Mouse (Mus musculus): ENCODE results near the gene Rd3l. TPM values are rescaled to one million over a fixed set of nuclear protein-coding genes. Genes with fewer than 3 reads are reported as not detected.

The Rd3l gene
- total RNA-seq, 2 experiments from 2014 or later: 0.29 to 0.90 TPM

DNA sequence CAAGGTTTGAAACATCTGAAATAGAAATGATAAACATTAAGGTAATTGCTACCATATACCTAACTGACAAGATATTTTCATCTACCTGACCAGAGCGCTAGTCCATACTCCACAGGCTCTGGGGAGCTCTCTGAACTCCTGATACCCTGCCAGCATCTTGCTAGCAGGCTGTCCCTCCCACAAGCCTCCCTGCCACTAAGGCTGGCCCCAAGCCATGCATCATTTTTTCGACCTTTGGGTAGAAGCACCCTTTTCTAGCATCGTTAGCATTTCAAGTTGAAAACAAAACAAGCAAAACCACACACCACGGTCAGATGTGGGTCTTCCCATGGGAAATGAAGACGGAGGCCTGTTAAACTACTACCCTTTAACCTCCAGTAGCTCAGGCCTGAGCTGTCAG is 17.8 kb downstream of the Rd3l start:
- DNase-seq: no peak

DNA sequence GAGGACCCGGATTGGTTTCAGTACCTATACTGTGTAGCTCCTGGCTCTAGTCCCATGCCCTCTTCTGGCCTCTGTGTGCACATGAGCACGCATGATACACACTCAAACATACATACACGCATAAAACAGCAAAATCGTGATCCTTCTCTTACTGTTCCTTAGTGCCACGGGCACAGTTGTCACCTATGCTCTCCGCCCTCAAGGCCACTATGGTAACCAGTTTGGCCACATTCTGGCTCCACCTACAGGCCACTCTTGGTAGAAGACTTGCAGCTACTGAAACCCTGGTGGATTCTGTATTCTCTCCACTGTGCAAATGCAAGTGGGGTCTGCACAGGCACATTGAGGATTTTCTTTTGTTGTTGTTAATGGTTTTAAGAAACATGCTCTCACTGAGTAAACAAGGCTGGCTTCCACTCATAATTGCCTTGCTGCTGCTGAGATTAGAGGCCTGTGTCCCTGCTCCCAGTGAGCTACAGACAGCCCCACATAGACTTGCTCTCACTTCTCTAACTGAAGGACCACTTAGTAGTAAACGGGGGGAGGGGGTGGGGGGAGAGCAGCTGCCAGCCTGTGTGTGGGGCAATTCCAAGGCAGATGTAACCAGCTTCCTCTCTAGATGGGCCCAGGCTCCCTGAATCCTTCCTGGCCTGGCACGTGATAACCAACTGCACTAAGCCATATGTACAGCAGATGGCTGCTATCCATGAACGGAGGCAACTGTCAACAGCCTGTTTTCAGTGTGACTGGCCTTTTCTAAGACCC is 22.8 kb downstream of the Rd3l start:
- DNase-seq: peak; percentile 84

DNA sequence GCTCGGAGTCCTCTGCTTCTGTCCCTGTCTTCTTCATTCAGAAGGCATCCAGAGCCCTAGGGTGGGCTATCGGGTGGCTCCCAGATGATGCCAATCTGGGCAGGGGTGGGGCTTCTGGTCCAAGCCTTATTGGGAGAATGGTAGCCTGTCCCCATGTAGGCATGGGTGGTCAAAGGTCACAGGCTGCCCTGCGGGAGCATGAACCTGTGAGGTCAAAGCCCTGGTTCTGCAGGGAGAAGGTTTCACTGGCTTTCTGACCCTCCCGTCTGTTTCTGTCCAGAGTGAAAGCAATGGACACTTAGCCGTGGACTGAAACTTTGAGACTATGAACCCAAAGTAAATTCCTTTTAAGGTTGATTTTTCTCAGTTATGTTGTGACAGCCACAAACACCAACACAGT is 24.9 kb downstream of the Rd3l start:
- DNase-seq: no peak

DNA sequence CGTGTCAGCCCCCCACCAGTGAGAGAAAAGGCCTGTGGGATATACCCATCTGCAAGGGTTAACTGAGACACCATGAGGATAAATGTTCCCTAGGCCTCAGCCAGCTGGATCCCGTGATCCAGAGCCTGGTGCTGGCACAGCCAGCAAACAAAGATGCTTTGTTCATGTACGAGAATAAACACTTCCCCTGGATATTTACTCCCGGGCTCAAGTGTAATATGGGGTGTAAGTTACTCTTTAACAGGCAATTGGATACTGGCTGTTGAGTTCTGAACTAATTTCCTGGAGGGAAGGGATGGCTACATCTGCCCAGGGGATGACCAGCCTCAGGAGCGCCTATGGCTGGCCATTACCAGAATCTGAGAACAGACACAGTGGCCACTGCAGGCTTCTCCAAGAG is 29.4 kb downstream of the Rd3l start:
- no peak for DNase-seq

DNA sequence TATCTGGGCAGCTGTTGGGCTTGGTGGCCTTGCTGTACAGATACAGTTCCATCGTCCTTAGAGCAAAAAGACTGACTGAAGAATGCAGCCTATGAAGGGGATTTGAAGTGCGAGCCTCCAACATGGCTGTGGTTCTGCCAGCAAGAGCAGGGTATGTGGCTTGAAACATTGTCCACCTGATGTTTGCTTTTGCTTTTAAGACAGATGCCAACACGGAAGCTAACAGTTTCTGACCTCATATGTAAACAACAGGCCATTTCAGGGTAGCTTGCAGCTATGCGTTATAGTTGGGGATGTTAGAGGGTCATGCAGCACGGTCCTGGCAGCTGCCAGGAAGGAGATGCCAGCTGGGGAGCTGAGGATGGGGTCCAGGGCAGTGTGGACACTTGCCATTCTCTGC is 30.6 kb downstream of the Rd3l start:
- no peak for DNase-seq

DNA sequence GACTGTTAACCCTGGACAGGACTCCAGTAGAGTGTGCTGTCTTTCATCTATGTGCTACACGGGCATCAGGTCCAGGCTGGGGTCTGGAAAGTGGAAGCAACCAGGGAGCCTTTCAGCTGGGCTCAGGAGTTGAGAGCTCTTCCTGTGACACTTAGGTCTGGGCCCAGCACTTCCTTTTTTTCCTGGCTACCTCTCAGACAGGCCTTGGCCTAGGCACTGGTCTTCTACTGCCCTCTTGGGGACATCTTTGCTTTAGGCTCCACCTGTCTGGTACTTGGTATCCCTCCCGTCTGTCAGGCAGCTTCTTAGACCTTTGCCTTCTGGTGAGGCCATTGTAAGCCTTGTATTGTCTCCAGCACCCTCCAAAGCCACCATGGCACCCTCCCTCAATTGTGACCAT is 34.4 kb downstream of the Rd3l start:
- peak; percentile 74 for DNase-seq

DNA sequence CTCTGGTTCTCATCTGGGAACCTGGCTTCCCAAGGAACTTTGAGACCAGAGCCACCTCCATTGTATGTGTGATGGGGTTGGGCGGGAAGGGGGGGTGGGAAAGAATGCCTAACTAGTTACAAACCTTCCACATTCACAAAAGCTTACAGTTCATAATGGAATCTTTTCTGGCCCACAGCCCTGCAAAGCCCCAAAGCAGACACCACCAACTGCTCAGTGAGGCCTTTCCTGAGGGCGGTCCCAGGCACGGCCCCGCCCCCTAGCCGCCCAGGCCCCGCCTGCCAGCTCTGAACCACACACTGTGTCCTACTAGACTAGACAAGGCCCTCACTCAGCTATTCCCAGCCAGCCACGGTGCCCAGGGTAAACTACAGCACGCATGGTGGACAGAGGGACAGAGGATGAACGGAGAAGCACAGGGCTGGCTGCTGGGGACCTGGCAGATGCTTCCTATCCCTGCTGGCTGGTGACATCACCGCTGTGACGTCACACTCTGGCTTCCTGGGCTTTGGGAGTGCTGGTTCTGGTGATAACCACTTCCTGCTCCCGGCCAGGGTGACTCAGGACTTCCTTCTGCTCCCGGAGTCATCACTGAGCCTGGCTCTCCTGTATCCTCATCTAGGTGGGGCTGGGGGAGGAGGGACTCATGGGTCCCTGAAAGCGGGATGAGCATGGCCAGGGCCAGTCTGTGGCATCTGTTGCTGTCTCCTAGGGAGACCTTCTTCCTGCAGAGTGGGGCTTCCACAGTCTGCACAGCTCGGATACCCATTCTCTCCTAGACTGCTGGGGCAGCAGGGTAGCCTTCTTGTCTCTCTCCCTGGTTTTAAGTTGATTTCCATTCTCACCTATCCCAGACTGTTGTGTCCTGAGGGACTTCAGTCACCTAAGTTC is 35.1 kb downstream of the Rd3l start:
- peak; percentile 58 for DNase-seq

DNA sequence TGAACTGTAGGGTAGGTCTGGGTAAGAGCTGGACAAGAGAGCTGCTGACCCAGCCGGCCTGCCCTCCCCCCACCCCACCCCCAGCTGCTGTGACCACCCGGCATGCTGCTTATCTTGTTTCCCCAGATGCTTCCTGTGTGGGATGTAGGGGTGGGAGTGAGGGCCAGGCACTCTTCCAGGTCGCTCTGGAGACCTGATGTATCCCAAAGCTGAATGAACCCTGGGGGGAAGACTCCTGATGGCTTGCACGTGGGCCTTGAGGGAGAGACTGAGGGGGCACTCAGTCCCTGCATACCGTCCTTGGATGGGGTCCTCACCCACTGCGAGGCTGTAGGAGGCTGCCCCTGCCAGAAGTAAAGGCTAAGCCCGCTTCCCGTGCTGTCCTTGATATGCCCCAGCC is 36.0 kb downstream of the Rd3l start:
- DNase-seq: peak; percentile 78

DNA sequence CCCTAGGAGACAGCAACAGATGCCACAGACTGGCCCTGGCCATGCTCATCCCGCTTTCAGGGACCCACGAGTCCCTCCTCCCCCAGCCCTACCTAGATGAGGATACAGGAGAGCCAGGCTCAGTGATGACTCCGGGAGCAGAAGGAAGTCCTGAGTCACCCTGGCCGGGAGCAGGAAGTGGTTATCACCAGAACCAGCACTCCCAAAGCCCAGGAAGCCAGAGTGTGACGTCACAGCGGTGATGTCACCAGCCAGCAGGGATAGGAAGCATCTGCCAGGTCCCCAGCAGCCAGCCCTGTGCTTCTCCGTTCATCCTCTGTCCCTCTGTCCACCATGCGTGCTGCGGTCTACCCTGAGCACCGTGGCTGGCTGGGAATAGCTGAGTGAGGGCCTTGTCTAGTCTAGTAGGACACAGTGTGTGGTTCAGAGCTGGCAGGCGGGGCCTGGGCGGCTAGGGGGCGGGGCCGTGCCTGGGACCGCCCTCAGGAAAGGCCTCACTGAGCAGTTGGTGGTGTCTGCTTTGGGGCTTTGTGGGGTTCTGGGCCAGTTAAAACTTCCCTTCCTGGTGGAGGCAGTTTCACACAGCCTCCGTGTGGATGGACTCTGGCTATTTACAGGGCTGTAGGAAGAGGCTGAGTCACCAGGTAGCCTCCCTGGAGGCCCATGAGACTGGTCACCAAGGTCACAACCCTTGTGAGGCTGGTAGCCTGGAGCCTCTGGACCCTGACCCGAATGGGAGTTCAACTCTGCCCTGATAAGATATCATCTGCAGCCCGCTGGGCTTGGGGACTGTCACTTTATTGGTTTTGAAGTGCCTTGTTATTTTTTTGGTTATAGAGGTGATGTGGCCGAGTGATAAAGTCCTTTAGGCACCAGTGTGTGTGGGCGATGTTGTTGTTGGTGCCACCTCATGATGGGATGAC is 36.8 kb downstream of the Rd3l start:
- DNase-seq: peak; percentile 39

DNA sequence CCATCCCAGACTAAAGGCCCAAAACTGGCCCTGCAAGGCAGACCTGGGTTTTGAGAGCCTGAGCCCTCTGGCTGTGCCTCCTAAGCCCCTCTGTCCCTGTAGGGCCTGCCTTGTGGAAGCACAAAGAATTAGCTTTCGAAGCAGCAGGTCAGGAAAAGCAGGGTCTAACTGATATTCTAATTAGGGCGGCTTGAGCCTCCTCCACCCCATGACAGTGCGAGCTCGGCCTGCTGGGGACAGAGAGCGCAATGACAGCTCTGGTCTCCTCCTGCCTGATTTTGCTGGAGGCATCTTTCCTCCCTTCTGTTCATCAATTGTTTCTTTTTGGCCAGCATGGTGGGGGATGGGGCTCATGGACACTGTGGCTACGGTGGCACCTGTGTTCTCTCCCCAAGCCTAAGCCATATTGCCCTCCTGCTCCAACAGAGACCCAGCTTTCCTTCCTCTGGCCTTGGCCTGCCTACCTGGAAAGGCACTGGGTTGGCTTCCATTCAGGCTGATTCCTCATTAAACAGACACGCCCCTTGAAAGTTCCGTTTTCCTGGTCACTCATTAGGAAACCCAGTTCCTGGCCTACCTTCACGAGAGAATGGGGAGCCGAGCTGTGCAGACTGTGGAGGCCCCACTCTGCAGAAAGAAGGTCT is 37.6 kb downstream of the Rd3l start:
- peak; percentile 29 for DNase-seq

DNA sequence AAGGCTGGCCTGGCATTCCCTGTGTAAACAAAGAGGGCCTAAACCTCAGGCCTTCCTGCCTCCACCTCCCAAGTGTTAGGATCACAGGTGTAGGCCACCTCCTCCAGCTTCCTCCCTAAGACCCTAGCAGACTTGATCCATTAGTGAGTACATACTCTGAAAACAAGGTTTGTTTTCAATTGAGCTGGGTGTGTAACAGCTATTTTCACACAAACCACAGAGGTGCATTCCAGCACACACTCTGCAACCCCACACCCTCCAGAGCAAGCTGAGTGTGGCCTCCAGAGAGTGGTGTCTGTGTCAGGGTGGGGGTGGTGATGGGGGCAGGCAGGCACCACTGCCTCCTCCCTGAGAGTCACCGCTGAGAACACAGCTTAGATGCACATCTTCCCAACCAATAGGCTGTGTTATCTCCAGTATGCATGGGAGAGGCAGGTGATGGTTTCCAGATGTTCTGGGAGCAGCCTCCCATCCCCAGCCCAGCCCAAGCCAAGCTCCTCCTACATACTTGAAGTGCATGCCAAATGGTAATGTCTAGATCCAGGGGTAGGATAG is 42.4 kb downstream of the Rd3l start:
- no peak for DNase-seq

DNA sequence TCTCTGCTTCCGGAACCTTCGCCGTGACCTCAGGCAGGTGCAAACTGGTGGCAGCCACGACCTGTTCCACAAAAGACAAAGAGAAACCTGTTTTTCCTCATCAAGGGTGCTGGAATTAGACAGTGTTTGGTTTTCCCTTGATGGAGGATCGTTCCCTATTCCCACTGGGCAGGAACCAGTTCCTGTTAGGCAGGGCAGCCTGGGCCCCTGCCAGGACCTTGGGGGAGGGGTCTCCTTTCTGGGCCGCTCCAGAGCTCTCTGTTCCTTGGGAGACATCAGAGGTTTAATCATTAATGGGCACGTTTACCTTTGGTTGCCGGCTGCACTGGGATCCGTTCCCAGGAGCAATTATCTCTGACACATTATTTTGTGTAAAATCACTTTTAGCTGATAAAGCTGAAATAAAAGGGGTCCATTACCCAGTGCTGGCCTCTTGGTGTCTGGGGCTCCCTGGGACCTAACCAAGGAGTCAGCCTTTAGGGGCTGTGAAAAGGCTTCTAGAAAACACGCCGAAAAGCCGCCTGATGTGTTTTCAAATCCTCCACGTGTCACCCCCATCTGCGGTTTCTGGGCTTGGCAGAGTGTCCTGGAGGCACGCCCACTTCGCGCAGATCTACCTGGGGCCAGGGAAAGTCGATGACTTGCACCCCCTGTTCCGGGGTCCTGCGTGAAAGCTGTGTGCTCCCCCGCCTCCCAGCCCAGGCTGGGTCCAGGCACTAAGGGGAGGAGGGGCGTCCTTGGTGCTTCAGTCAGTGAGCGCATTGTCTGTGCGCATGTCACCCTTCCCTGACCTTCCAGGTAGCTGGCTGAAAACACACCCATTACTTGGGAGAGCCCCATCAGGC is 44.2 kb downstream of the Rd3l start:
- DNase-seq: peak; percentile 75

DNA sequence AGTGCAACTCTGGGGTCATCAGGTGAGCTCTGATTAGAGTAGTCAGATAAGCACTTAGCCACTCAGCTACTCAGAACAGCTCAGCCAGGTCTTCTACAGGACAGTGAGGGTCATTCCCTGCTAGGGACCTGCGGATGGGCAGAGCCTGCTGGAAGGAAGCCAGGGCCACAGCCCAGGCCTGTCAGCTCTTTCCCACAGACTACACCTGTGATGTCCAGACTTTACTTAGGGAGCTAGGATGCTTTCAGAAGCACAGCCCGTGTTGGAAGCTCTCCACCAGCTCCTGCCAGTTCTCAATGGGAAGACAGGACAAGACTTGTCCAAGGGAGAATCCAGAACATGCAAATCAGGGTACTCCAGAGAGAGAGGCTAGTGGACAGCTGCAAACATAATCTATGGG is 47.1 kb downstream of the Rd3l start:
- no peak for DNase-seq

DNA sequence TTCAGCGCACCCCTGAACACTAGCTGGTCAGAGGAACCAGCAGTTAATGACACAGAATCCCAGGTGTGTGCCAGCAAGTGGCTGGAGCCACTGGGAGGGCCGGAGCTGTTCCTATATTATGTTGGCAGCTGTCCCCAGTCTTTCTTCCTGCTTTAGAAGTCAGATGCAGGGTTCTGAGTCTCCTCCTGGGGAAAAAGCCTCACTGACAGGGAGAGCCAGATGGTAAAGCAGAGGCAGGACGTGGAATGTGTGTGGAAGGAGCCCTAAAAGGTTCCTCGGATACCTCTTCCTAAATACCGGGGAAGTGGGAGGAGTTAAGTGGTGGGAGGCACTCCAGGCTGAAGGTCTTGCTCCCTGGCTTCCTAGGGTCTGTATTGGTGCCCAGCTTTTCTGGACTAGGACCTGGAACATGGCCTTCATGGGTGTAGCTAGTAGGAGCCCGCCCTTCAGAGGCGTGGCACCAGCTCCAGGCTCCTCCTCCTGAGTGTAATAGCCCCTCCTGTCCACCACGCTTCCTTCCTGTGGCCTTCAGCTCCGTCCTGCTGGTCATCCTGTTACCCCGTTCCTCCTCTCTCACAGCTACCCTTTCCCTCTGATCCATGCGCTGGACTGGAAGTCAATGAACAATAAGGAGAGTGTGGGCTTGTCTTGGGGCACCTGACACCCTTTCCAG is 47.9 kb downstream of the Rd3l start:
- DNase-seq: peak; percentile 65

DNA sequence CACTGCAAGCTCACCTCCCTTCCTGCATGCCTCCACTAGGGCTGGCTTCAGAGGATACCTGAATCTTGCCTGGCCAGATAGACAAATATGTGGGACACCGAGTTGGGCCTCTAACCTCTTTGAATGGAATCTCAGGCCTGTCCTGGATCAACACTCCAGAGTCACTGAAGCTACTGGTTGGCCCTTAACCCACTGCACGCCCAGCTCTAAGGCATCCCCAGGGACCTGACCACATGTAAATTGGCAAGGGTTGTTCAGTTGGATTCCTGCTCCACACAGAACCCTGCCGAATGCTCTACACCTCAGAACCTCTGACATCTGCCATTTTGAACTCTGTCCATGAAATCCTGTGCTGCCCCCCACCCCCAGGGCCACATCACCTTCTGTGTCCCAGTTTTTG is 48.6 kb downstream of the Rd3l start:
- no peak for DNase-seq

DNA sequence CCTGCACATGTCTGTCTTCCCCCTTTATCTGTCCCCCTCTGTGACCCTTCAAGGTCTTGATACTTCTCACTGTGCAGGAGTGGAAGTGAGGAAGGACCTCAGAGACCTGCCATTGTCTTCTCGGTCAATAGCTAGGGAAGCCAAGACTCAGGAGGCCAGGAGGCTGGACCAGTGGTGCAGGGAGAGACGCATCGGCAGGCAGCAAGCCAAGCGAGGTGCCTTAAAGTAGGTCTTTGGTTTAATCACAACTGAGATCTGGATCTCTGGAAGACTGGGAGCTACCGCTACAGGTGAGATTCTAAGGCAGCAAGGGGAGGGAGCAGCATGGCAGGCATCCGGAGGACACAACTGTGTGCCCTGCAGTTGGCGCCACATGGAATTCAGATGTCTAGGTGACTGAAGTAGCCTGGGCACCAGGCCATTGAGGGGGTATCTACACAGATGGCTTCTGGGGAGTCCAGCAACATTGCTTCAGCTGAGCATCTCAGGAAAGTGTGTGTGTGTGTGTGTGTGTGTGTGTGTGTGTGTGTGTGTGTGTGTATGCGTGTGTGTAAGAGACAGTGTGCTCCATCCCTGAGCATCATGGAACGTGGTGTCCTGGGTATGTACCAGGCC is 49.6 kb downstream of the Rd3l start:
- no peak for DNase-seq

All from heart, postnatal 4 days (tissue).